Mouse (Mus musculus) gastrocnemius, postnatal 10 days (tissue): ENCODE data around the gene Sh3bgrl3. TPM values are rescaled to one million over a fixed set of nuclear protein-coding genes. Genes with fewer than 3 reads are reported as not detected.

ENCODE experiments used
- DNase-seq: peaks from one replicate; pipeline ENCODE4 v3.0.0; 2021; ENCODE audit warnings: mixed read lengths
- total RNA-seq, 2 experiments: library from RNA; stranded (reverse); gene quantifications; 2 replicates each; pipeline ENCODE4 v1.2.3; 2021

Gene Sh3bgrl3
- total RNA-seq, 2 experiments from 2014 or later = 44.9 to 59.6 TPM

- no peak for DNase-seq
These were observed 384 bp upstream of the Sh3bgrl3 start for GRCm38 (mm10) chr4:134128983-134129362.

- DNase-seq = no peak
These were observed 796 bp downstream of the Sh3bgrl3 start for GRCm38 (mm10) chr4:134127793-134128192.

- no peak for DNase-seq
These were observed 1.5 kb downstream of the Sh3bgrl3 start for GRCm38 (mm10) chr4:134127121-134127455.

- DNase-seq = no peak
These were observed 2.1 kb downstream of the Sh3bgrl3 start for GRCm38 (mm10) chr4:134126300-134127120.

GRCm38 (mm10) chr4:134125383-134126060, 3.1 kb downstream of the Sh3bgrl3 start:
- no peak for DNase-seq

- DNase-seq = no peak
These were observed 4.7 kb downstream of the Sh3bgrl3 start for GRCm38 (mm10) chr4:134123680-134124551.

- DNase-seq = no peak
These were observed 5.4 kb downstream of the Sh3bgrl3 start for GRCm38 (mm10) chr4:134123147-134123546.

GRCm38 (mm10) chr4:134122281-134122680, 6.3 kb downstream of the Sh3bgrl3 start:
- no peak for DNase-seq

- DNase-seq = no peak
These were observed 7.0 kb downstream of the Sh3bgrl3 start for GRCm38 (mm10) chr4:134121571-134121970.

- no peak for DNase-seq
These were observed 7.7 kb downstream of the Sh3bgrl3 start for GRCm38 (mm10) chr4:134120916-134121315.

GRCm38 (mm10) chr4:134120192-134120805, 8.3 kb downstream of the Sh3bgrl3 start:
- no peak for DNase-seq

- DNase-seq = no peak
These were observed 8.9 kb downstream of the Sh3bgrl3 start for GRCm38 (mm10) chr4:134119644-134120043.

- DNase-seq = no peak
These were observed 9.5 kb downstream of the Sh3bgrl3 start for GRCm38 (mm10) chr4:134119042-134119441.

- no peak for DNase-seq
These were observed 10.3 kb downstream of the Sh3bgrl3 start for GRCm38 (mm10) chr4:134118126-134118800.

- DNase-seq = no peak
These were observed 11.6 kb downstream of the Sh3bgrl3 start for GRCm38 (mm10) chr4:134117012-134117411.

- no peak for DNase-seq
These were observed 12.1 kb downstream of the Sh3bgrl3 start for GRCm38 (mm10) chr4:134116501-134116900.

GRCm38 (mm10) chr4:134115215-134116144, 13.1 kb downstream of the Sh3bgrl3 start:
- DNase-seq = no peak

- DNase-seq = no peak
These were observed 14.6 kb downstream of the Sh3bgrl3 start for GRCm38 (mm10) chr4:134114038-134114437.

GRCm38 (mm10) chr4:134113356-134113994, 15.1 kb downstream of the Sh3bgrl3 start:
- DNase-seq = no peak

- DNase-seq = no peak
These were observed 16.2 kb downstream of the Sh3bgrl3 start for GRCm38 (mm10) chr4:134112403-134112802.
